ENCODE assay signal across 8 mouse cellular contexts in genomic region chr2:127656086-127656720, GRCm38 (mm10). TPM values are rescaled to one million over a fixed set of nuclear protein-coding genes. Genes with fewer than 3 reads are reported as not detected.
A peak's percentile ranks its signal among the peaks of the same experiment; 100 is the strongest.
DNase-seq lines count a peak whose midpoint lies in the region; ATAC-seq lines count a peak whose summit lies in the region.

Gene Mal, minus strand, starts transcription at chr2:127656695.

- H3K4me2 ChIP-seq in intestine, embryonic 16.5 days (ENCODE audit: low read depth, low read length) = peak within 1 kb of the TSS; percentile 69
- H3K4me2 ChIP-seq in stomach, embryonic 15.5 days = peak within 1 kb of the TSS; percentile 89

- peak within 1 kb of the TSS; percentile 27; the same call in 1 of the 2 replicates for H3K9ac ChIP-seq in intestine, embryonic 16.5 days (ENCODE audit: low read depth, low read length)
- peak within 1 kb of the TSS; percentile 16; the same call in 1 of the 2 replicates for H3K9ac ChIP-seq in stomach, embryonic 15.5 days

- DNase-seq in adrenal gland, adult (ENCODE audit: inconsistent age in 2 of 2, low spot score in 1 of 2) = peak; percentile 84 to 93
- peak; percentile 22 for DNase-seq in cerebellum, adult 9-11 months
- DNase-seq in gastrocnemius, postnatal 25 days = peak; percentile 15
- DNase-seq in left cerebral cortex, postnatal 14 days (ENCODE audit: low spot score in 2 of 2) = peak in 1 of 2 experiments; percentile 4
- DNase-seq in lung, postnatal 4 days = peak; percentile 70 to 80

- no peaks in the 10 kb centered on the region for H3K36me3 ChIP-seq in intestine, embryonic 16.5 days (ENCODE audit: control insufficient read depth, insufficient read depth, low read length)
- no peaks in the 10 kb centered on the region for H3K36me3 ChIP-seq in stomach, embryonic 15.5 days

- intact Hi-C loops in left cerebral cortex, postnatal 14 days (cut with DNase I) = no loop called here

- H3K4me1 ChIP-seq in intestine, embryonic 16.5 days (ENCODE audit: control insufficient read depth, insufficient read depth, low read length) = peaks cover 6% of the 10 kb centered on the region; the same call in 1 of the 2 replicates
- peaks cover 8% of the 10 kb centered on the region; the same call in 1 of the 2 replicates for H3K4me1 ChIP-seq in stomach, embryonic 15.5 days

- no peaks in the 10 kb centered on the region for H3K9me3 ChIP-seq in intestine, embryonic 16.5 days (ENCODE audit: control insufficient read depth, low read length)
- H3K9me3 ChIP-seq in stomach, embryonic 15.5 days = no peaks in the 10 kb centered on the region

- no peak within 1 kb of the TSS for H3K27ac ChIP-seq in intestine, embryonic 16.5 days (ENCODE audit: low read length)
- H3K27ac ChIP-seq in stomach, embryonic 15.5 days = no peak within 1 kb of the TSS

- H3K27me3 ChIP-seq in intestine, embryonic 16.5 days (replicated peaks; ENCODE audit: control insufficient read depth, insufficient read depth, low read length) = peaks cover 34% of the 10 kb centered on the region
- peaks cover 44% of the 10 kb centered on the region for H3K27me3 ChIP-seq in stomach, embryonic 15.5 days (replicated peaks)

- WGBS in intestine, embryonic 16.5 days = 1% methylated on average over 41 of the region's 43 CpGs
- WGBS in stomach, embryonic 15.5 days = 1% methylated on average over 43 of the region's 43 CpGs

- ATAC-seq in intestine, embryonic 16.5 days = peak; percentile 46; the same call in 1 of the 2 replicates
- ATAC-seq in stomach, embryonic 15.5 days (ENCODE audit: insufficient read depth, low FRiP score, low read depth) = no peak
- no peak for ATAC-seq in erythroblast, adult 5-6 weeks (replicated peaks; ENCODE audit: low FRiP score, poor library complexity, severe bottlenecking)

- peak within 1 kb of the TSS; percentile 45 for H3K4me3 ChIP-seq in intestine, embryonic 16.5 days (ENCODE audit: low read length)
- peak within 1 kb of the TSS; percentile 45 for H3K4me3 ChIP-seq in stomach, embryonic 15.5 days (replicated peaks)

RNA-seq across cellular contexts. Expression of gene Mal, which starts in this region (rescaled TPM):
- total RNA-seq in gastrocnemius, postnatal 25 days (2021) = 1 to 10 TPM; 4.6 to 6.1 TPM
- polyA plus RNA-seq in intestine, embryonic 16.5 days (2015; fragmentation: Nextera tagmentation; extraction: Ambion mirVana) = 0.65 and 1.3 TPM in 2 replicates
- total RNA-seq in left cerebral cortex, postnatal 14 days (2021) = 10 to 100 TPM; 21.4 to 46.7 TPM
- 26.4 and 62.1 TPM in 2 replicates for polyA plus RNA-seq in stomach, embryonic 15.5 days (2015; fragmentation: Nextera tagmentation; extraction: Ambion mirVana)
- total RNA-seq in erythroblast, adult 5-6 weeks (2015; ENCODE audit: low replicate concordance) = not detected in 2 replicates
- not detected in 2 replicates for total RNA-seq in erythroblast, adult 5-6 weeks (2017; ENCODE audit: low replicate concordance)

Comparison
In these comparisons a context has a peak if more than half of its experiments do, and no peak if none do; other contexts are left out.
1. RNA of gene Mal (total RNA-seq): 21.4 to 46.7 TPM in left cerebral cortex, postnatal 14 days and 4.6 to 6.1 TPM in gastrocnemius, postnatal 25 days; not detected in erythroblast, adult 5-6 weeks; every median in the first group is over 4 times any median in the second.
2. RNA of gene Mal (polyA plus RNA-seq): 26.4 to 62.1 TPM in stomach, embryonic 15.5 days; 0.65 to 1.3 TPM in intestine, embryonic 16.5 days; every median in the first group is over 10 times any median in the second.